Mouse (Mus musculus) embryo, embryonic 9.5 days (tissue): ENCODE results near the gene Larp1b.
A peak's percentile ranks its signal among the peaks of the same experiment; 100 is the strongest.
"Not testable (repeated sequence)": the region's sequence is repeated elsewhere in the genome, so short reads cannot be mapped to it uniquely, and the experiment has no call there.

Source experiments
- DNase-seq: peaks from one replicate; pipeline ENCODE4 v3.0.0-alpha.2; 2017; ENCODE audit errors: extremely low spot score

The Larp1b gene

DNA sequence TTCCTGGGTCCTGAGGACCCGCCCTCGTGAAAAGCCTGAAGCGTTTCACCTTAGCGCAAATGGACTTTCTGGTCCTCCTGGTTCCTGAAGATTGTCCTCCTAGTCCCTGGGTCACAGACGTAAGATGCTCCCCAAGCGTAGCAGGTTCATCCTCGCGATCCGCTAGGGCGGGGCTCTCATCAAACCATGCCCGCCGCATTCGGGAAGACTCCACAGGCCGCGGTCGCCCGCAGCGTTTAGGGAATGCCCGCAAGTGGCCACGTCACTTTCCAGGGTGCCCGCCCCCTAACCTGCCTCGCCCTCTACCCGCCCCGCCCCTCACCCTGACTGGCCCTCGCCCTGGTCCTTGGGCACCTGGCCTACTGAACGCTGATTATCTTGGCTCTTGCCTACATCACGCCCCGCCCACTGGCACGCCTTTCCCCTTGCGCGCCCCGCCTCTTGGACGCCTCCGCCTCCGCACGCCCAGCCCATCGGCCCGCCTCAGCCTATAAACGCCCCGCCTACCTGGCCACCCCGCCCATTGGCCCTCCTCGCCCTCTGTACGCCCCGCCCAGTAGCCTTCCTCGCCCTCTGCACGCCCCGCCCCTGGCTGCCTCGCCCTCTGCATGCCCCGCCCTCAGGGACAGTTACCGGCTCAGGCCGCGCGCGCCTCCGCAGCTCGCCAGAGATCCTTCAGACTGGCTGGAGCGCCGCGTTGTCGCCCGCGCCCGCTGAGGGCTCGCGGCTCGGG, at the start of gene Larp1b:
Gene Larp1b (plus strand): TSS at position 659 of the 733 bp plus-strand sequence.
- peak; percentile 100 for DNase-seq

DNA sequence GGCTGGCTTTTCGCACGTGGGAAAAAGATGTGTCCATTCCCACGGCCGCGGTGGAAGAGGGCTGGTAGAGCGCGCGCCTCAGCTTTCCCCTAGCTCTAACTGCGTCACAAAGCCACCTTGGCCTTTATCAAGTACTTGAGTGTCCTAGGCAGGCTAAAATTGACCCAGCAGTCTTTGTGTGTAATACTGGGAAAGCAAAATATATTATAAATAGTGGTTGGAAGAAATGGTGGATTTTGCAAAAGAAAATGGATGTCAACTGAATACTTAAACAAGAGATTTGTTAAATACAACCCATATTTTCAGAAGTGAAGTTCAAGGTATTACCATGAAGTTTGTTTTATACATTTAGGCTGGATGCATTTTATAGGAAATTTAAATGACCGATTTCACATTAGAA, 47.2 kb upstream of the Larp1b start, which contains the start of gene 1700034I23Rik:
Gene 1700034I23Rik (minus strand): TSS at position 101 of the 400 bp plus-strand sequence.
- not testable (repeated sequence) for DNase-seq

DNA sequence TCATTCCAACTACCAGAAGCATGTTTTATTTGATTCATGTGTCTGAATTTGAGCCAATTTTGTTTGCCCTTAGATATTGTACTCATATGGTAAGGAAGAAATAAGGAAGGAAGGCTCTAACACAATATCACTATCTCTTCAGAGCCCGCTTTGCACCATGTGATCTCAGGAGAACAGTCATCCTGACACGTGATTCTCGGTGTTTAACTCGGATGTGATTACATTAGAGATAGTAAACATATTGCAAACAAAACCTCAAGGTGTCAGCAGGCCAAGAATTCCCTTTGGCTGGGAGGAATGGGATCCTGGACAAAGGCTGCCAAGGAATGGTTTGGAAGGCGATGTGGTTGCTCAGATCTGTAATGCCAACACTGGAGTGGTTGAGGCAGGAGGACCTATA, 11.4 kb upstream of the Larp1b start:
- no peak for DNase-seq

DNA sequence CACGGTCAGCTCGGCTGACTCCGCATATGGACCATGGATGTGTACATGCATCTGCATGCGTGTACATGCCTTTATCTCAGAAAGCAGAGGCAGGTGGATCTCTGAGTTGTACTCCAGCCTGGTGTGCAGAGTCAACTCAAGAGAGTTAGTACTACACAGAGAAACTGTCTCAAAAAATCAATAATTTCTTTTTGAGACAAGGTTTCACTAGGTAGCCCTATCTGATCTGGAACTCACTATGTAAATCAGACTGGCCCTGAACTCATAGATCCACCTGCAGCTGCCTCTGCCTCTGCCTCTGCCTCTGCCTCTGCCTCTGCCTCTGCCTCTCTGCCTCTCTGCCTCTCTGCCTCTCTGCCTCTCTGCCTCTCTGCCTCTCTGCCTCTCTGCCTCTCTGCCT, 11.0 kb upstream of the Larp1b start:
- no peak for DNase-seq

DNA sequence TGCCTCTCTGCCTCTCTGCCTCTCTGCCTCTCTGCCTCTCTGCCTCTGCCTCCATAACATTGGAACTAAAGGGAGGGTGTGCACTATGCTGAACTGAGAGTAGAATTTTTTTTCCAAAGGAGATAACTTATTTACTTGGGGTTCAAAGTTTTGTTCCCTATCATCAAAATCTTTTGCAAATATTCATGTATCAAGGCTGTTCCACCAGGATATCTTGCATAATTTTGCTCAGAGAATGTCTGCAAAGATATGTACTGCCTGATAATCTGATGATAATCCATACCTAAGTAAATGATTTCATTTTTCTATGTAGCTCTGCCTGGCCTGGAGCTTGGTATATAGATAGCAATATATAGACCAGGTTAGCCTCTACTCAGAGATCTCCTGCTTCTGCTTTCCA, 10.6 kb upstream of the Larp1b start:
- no peak for DNase-seq

DNA sequence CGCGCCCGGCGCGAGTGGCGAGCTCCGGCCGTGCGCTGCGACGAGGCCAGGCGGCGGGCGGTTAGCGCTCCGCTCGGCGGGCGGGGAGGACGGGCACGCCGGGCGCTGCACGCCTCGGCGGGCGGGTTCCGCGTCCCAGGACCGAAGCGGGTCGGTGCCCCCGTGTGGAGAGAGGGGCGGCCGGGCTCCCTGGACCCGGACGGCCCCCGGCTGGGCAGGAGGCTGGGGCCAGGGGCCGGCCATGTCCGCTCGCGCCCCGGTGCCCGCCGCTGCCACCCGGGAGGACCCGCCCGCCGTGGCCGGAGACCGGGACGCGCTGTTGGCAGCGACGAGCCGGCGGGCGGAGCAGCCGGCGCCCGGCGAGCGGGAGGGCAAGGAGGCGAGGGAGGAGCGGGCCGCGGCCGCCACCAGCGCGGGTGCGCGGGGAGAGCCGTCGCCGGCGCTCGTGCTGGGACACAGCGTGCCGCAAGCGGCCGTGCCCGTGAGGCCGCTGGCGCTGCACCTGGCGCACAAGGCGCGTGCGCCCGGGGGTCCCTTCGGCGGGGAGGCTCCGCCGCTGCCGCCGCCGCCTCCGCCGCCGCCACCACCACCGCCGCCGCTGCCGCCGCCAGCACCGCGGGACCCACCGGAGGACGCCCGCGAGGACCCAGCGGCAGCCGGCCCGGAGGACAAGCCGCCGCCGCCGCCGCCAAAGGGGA, 424 bp downstream of the Larp1b start:
- no peak for DNase-seq

DNA sequence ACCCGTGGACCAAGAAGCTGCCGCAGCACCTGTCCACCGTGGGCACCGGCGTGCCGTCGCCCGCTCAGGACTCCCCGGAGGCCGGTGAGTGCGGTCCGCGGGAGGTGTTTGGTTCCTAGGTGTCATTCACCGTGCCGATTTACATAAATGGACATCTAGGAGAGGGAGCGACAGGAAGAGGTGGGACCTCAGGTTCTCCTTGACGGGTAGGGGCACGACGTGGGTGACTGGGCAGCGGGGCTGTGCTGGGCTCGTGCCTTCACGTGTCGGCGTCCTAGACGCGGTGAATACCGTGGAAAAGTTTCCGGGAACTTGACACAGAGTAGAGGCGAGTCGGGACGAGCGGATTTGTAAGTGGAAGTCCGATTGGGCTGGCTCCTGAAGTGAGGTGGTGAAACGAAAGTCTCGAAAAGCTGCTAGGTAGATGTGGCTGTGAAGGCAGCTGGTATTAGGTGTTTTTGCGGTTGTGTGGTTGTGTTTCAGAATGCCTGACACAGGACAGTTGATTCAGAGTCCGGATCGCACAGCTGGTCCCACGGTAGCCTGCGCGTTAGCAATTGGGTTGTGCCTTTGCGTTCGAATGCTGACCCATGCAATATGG, 1.1 kb downstream of the Larp1b start:
- peak; percentile 54 for DNase-seq

DNA sequence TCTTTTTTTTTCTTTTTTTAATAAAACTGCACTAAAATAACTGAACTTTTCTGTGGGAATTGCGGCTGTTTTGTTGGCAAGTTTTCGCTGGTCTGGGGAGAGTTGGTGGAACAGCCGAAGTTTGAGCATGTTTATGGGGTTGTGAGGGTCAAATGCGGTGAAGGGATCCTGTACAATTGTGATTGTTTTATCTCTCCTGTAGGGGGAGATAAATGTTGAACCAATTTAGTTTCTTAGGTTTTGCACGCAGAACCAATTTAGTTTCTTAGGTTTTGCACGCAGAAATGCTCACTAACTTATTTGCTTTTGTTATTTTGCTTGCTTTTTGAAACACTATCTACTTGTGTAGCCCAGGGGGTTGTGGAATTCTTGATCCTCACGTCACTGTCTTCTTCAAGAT, 1.7 kb downstream of the Larp1b start:
- peak; percentile 12 for DNase-seq

DNA sequence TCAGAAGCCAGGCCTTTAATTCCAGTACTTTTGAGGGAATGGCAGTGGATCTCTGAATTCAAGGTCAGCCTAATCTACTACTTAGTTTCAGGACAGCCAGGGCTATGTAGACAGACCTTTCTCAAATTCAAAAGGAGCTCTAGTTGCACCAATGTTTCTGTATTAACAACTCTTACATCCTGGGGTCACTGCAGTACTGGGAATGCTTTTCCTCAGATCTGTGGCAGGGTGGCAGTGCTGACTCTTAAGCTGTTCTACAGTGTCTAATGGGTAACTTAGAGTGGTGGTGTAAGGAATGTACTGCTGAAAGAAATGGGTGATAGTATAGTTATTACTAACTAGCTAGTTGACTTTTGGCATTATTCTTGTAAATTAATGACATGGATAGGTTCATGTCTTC, 3.0 kb downstream of the Larp1b start:
- no peak for DNase-seq

DNA sequence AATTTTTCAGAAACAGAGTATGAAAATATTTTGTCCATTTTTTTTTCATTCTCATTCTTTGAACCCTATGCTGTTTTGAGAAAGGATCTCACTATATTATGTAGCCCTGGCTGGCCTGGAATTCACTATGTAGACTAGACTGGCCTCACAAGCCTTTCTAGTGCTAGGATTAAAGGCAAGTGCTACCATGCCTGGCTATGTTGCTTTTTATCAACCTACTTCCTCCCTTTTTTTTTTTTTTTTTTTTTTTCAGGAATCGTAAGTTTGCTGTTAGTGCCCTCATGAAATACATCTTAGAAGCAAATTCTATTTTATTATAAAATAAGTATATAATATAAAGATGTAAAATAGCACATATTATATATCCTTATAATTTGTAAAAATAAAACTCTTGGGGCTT, 5.2 kb downstream of the Larp1b start:
- DNase-seq, result no peak

DNA sequence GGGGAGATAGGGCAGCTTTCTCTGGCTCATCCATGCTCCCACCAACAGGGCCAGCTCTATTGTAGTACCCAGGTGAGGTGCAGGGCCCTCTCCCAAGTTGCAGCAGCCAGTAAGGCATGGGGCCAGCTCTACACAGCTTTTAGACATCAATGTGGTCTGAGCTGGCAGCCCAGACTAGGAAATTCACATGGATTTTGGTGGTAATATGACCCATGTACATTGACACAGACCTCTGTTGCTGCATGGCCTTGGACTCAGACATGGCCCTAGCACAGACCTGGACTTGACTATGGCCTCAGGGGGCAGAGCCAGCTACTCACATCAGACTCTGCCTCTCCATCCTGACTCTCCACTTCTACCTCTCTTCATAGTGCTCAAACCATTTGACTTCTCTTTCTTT, 9.2 kb downstream of the Larp1b start:
- no peak for DNase-seq

DNA sequence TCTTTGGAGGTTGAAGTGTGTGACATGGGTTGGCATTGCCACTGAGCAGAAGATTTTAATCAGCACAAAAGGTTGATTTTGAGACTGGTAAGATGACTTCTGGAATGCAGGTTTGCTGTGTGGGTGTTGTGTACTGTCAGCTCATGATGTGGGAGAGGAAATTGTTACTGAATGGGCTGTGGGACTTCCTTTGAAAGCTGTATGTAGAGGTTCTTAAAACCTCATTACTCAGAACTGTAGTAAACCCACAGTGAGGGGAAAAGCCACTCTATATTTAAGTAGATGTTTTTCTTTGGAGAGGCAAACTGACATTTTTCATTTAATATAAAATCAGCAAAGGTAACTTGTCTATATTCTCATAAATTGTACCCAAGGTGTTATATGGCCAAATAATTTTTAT, 31.1 kb downstream of the Larp1b start:
- no peak for DNase-seq

DNA sequence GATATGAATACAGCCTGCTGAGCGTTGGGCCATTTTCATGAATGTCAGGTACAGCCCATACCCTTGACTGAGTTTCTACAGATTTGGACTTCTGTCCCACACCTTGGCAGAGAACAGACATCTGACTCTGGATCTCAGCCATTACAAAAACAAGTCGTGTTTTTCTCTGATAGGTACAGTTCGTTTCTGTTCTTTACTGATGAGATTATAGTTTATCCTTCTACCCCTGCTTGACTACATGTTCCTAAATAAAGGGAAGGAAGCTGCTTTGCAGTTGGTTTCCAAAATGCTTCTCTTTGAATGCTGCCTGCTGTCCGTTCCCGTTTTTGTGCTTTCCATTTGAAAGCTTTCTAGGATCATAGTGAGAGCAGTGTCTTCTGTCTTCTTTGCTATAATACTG, 37.9 kb downstream of the Larp1b start:
- no peak for DNase-seq

DNA sequence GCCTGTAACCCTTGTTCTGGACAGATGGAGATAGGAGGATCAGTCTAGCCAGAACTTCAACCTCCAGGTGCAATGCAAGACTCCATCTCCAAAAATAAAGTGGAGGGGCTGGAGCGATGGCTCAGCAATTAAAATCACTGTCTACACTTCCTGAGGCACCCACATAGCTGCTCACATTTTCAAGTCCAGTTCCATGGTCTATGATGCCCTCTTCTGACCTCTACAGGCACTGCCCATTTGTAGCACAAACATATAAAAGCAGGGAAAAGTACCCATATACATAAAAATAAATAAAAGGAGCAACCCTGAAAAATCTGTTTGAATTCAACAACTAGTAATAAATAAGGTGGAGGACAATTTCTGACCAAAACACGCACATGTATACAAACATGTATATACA, 39.1 kb downstream of the Larp1b start:
- DNase-seq, result no peak

DNA sequence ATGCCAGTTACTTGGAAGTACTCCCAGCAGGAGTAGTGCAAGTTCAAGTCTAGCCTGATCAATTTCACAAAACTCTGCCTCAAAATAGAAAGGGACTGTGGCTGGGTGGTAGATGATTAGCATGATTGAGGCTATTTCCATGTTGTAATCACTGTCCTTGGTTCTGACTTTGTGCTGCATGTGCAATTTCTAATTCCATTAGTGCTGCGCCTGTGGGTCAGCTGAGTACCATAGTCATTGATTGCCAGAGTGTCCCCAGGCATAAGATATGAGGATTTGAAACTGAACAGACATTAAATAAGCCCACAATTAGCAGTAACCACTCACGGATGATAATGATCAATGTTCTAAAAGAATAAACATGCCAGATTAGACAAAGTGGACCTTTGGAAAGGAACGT, 41.9 kb downstream of the Larp1b start:
- DNase-seq, result no peak

DNA sequence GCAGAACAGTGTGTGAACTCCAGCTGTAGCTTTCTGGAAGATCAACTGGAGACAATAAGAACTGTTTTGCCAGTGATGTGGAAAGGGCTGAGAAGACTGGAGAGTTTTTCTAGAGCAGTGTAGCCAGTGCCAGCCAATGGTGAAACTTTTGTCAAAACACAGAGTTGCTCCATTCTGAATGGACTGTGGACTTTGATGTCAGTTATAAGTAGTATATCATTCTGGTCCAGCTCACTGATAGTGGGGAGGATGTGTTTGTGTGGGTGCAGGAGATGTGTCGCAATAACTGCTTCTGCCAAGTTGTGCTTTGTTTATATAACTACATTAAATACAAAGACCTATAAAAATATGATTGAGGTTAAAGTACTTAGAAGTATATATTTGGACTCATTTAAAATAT, 45.5 kb downstream of the Larp1b start:
- no peak for DNase-seq

DNA sequence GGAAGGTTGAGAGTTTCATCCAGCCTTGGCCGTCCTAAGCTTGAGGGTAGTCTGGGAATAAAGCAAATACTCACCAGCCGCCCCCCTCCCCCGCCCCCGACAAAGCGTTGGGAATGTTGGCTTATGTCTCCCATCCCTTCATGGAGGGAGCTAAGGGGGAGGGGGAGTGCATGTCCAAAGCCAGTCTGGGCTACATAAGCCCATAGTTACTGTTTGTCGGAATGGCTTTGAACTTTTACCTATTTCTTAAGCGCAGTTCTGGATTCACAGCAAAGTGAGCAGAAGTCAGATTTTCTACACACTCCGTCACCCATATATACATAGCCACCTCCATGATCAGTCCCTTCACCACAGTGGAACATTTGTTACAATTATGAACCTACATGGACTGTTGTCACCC, 59.7 kb downstream of the Larp1b start:
- no peak for DNase-seq

DNA sequence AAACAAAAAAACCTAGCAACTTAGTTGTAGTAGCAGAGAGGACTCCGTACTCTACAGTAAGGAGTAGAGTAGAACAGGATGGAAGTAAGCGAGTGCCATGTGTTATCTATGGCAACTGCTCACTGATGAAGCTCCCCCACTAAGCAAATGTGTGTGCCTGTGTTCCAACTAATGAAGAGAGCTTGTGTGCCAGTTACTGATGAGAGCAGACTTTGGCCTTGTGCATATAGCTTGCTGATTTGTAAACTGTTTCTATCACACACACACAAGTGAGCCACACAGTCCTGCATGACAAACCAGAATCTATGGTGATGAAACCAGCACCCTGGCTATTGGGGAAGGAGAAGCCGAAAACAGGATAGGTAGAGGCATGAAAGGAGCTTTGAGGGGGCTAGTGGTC, 60.4 kb downstream of the Larp1b start:
- no peak for DNase-seq

DNA sequence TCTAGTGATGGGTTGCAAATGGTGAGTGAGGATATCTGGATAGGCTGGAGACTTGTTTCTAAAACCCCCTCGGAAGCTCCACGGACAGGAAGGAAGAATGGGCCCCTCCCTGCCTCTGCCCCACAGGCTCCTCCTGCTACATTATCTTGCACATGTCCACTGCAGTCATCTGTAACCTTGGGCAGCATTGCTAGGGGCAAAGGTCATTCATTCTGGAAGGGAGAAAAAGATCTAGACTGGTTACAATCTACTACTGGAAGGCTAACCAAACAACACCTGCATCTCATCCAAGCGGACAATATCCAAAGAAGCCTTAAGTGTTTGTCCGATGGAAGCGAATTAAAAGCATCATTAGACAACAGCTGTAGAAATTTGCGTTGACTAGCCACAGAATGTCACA, 61.1 kb downstream of the Larp1b start:
- no peak for DNase-seq

DNA sequence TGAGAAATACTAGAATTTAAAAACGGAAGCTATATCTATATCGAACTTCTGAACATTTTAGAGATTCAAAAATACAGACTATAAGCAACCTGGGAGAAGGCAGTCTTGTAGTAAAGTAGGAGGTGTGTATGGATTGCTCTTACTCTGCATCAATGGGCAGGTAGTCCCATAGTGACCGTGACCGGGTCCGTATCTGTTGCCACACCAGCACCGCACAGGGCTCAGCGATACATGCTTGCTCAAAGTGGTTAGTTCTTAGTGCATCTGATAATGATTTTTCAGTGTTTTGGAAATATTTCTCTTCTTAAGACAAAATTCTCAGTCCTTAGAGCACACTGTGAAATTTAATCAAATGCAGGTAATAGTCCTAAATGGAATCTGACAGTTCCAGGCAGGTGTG, 62.8 kb downstream of the Larp1b start:
- no peak for DNase-seq

DNA sequence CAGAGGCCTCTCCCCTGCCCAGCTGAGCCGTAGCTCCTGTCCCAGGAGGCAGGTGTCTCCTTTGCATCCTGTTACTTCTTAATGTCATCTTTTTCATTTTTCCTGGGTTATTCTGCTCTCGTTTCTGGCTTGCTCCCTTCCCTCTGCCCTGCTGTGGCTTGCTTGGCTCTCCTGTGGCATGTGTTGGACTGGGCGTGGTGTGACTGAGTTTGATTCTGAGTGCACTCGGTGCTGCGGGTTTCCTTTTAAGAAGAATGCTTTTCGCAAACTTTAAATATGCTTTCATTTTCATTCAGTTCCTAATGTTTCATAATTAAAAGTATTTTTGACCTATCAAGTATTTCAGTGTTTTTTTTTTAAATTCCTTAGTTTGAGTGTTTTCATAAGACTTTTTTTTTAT, 65.3 kb downstream of the Larp1b start:
- no peak for DNase-seq

DNA sequence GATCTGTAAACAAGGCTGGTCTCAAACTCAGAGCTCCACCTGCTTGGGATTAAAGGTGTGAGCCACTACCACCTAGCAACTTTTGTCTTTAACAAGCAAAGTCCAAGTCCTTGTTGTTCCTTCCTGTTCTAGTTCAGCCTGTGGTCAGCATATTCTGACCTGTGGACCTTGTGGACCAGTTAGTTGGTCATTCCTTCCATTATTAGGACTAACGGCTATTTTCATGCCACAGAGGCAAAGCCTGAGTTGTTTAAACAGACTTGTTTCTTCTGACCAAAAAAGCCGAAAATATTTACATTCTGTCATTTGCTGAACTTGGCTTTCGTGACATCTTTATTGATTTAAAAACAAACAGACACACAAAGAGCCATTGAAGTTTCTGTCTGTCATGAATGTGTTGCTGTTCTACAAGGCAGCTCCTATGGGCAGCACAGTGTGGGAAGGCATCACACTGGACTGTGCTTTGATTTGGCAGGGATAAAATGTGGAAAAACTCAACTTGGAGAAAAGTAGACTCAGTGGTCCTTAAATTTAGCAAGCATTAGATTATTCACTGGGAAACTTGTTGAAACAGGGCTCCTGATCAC, 68.5 kb downstream of the Larp1b start:
- DNase-seq, result no peak

DNA sequence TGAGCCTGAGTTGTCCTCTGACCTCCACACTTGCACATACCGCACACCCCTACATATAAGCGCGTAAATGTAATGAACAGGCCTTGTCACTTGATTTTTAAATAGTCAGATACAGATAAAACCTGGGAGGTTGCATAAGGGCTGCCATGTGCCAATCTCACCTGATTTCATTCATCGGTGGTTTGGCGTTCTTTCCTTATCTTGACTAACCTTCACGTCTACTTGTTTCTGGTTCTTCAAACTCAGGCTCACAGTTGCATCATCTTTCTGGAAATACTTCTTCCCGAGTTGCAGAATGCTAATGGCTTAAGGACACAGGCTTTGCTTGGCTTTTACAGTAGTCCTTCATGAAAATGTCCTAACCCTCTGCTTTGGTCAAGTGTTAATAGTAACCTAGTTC, 71.1 kb downstream of the Larp1b start:
- no peak for DNase-seq
